Mouse (Mus musculus) thymus, adult 2 months (tissue): ENCODE results near the gene Ptgds.

Experiments used
- CTCF ChIP-seq: fragments of 200-500 bp; IDR thresholded peaks from 2 replicates; pipeline ENCODE4 v1.5.1; 2012; ENCODE audit warnings: mild to moderate bottlenecking, control low read depth, low read length, moderate library complexity, borderline replicate concordance; ENCODE audit not compliant: control insufficient read depth, poor library complexity, insufficient read depth; ENCODE audit errors: extremely low read depth
- POLR2A ChIP-seq: fragments of 200-500 bp; IDR thresholded peaks from 2 replicates; pipeline ENCODE4 v1.6.1; 2012; ENCODE audit warnings: mild to moderate bottlenecking, low read length, control low read depth, moderate library complexity; ENCODE audit not compliant: control insufficient read depth, poor library complexity, insufficient read depth; ENCODE audit errors: extremely low read depth

DNA sequence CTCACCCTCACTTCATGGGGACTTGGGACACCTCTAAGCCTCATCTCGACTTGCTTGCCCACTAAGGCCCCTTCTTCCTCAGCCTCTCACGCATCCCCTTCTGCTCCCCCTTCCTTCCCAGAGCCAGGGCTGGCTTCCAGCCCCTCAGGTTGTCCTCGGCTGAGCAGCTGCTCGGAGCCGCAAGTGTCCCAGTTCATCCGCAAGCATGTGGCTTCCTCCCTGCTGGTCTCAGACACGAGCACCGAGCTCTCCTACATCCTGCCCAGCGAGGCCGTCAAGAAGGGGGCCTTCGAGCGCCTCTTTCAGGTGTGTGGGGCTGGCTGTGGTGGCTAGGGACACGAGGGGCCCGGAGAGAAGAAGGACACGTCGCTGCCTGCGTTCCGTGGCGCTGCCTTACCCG, 28.8 kb downstream of the Ptgds start:
- no peak for TF ChIP-seq CTCF
- TF ChIP-seq POLR2A, result no peak
